Mouse (Mus musculus) cerebellum, adult 11 months (tissue): ENCODE measurements at regions not wholly inside any gene's neighbourhood (a gene's known extent, or its start where the extent isn't known, plus 50 kb on each side); places are given as distances from the start of the nearest gene placed in this dataset.
A peak's percentile ranks its signal among the peaks of the same experiment; 100 is the strongest.

Source experiments
- DNase-seq: peaks from one replicate; pipeline ENCODE4 v3.0.0; 2022

DNA sequence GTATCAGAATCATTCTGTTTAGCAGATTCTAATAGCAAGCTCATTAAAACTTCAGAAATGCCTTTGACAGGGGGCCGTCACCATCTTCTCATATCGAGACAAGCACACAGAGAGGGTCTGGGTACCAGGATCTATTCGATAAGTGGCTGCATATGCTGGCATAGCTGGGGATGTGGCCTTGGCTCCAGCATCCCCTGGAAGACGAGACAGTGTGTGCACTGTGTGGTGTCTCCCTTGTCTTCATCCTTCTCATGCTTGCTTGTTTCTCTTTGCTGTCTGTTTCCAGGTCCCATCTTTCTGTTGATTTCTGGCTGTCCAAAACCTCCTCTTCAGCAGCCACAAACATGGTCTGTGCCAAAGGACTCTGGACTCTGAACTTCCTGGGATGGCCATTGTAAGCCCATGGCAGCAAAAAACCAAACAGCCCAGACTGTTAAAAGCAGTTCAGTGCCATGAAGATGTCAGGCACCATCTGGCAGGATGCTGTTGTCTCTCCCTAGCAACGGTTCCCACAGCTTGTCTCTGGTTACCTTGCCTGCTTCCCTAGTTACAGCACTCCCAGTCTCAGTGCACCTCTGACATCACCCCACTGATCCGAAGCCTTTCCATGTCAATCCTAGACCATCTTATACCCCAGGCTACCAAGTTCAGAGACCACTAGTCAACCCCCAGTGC lies 56.5 kb downstream of the Kctd12 start:
- peak; percentile 26 for DNase-seq

DNA sequence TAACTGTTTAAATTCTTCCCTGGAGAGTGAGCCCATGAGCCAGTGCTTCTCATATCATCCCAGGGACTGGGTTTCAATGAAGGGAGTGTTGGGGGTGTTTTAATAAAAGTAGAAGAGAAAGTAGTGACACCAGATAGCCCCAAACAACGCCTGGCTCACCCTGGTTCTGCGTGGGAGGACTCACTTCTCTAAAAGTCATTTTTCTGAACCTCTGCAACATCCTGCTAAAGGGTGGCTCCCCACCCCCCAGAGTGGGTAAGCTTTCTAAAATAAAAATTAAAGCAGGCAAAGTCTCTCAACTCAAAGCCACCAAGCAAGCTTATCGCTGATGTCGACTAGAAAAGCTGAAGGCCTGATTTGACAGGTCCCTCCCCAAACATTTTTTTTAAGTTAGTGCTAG lies 57.8 kb downstream of the Kctd12 start:
- no peak for DNase-seq

GRCm38 (mm10) chr14:102922496-102922993 lies 59.9 kb downstream of the Kctd12 start:
- DNase-seq = no peak

DNA sequence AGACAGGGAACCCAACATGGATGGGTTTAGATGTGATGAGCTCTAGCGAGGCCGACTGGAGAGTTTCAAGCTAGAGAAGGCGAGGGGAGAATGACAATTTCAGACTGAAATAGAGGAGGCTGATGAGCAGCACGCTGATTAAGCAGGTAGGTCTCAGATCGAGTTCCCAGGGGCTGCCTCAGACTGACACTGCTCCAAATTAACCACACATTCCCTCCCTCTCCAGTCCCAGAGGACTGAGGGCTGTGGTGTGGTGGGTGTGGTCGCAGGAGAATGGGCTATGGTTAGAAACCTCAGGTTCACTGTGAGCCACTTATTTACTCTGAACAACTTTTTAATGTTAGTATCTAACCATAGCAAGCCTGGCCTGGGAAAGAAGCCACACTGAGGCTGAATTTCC lies 62.0 kb downstream of the Kctd12 start:
- no peak for DNase-seq

DNA sequence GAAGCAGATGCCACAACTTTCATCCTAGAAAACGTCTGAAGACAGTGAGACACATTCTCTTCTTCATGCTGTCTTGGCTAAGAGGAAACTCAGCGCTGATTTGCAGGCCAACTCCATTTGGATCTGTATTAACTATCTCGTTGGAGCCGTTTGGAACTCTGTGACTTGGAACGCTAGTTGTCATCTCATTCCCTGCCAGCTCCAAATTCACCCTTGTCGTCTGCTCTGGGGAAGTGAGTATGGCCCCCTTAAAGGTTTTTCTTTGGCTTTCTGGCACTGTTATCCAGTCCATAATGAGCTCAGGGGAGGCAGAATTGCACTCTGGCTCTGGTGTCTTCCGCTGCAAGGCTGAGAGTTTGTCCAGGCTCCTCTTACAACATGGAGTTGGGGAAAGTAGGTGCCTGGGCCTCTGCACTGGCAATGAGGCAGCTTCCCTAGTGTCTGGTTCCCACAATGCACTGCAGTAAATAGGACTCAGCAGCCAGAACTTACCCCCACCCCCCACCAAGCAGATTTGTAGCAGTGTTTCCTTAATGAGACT lies 63.1 kb downstream of the Kctd12 start:
- DNase-seq = no peak

DNA sequence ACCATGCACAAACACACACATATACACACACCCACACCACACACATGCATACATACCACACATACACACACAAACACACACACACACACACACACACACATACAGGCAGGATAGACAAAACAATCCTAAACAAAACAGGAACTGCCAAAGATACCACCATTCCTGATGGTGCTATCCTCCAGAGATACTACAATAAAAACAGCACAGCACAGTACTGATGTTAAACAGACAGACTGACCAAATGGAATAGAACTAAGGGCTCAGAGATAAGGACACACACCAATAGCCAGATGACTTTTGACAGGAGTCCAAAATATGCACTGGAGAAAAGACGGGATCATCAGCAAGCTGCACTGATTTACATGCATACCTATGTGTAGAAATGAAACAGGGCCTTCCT lies 64.5 kb downstream of the Kctd12 start:
- no peak for DNase-seq

- peak; percentile 52 for DNase-seq
Measured at GRCm38 (mm10) chr14:102915918-102916317, 66.5 kb downstream of the Kctd12 start.

DNA sequence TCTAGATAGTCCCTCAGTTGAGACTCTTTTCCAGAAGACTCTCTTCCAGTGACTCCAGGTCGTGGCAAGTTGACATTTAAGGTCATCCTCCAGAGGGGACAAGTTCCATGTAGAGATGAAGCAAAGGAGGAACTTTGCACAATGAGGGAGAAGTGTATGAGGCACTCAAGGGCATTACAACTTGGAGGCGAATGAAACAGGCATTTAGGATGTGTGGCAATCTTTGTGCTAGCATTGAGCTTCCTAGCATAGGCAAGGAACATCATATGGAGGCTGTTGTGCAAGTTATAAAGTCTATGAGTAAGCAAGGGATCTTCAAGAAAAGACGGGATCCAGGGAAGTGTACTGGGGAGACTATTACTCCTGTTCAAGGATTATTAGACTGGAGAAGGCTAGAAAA lies 70.9 kb downstream of the Kctd12 start:
- no peak for DNase-seq

GRCm38 (mm10) chr14:102908990-102909389 lies 73.4 kb downstream of the Kctd12 start:
- no peak for DNase-seq

DNA sequence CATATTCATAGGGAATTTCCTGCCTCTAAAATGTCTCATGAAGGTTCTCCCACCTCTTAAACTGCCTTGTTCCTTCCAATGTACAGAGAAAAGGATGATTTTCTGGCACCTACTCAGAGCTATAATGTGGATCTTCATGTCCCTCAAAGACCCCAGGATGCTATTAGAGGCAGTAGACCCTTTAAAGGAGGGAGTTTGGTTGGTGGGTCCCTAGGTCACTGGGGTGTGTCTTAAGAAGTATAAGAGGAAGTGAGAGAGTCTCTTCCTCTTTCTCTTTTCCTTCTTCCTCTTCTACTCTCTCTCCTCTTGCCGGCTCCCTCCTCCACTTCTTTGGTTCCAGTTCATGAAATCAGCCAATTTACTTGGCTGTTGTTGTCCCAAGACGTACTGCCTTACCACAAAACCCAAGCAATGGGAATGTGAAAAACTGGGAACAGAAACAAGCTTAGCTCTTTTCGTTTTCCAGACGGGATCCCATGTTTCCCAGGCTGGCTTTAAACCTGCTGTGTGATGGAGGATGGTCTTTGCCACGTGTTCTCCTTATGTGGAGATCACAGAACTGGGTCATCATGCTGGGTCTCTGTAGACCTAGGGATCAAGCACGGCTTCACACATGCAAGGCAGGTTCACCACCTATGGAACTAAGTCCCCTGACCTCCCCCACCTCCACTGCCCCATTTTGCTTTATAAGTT lies 74.9 kb downstream of the Kctd12 start:
- DNase-seq = no peak

GRCm38 (mm10) chr14:102906826-102907225 lies 75.6 kb downstream of the Kctd12 start:
- no peak for DNase-seq

GRCm38 (mm10) chr14:102906286-102906685 lies 76.2 kb downstream of the Kctd12 start:
- DNase-seq = no peak

DNA sequence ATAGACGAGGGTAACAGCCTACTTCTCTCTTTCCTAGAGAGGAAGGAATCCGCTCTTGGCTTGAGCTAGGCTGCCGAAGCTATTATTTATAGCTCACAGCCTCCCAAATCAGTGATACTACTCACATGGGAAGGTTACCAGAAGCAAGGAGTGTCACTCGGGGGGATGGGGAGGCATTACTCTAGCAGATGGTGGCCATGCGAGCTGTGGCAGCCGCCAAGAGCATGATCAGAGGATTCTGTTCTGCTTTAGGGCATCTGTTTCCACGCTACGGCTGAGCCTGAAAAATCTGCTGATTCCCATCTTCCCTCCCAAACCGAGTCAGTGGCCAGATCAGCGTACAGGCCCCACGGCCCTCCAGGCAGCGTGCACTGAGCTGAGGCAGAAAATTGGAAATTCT lies 79.5 kb downstream of the Kctd12 start:
- DNase-seq = peak; percentile 84

DNA sequence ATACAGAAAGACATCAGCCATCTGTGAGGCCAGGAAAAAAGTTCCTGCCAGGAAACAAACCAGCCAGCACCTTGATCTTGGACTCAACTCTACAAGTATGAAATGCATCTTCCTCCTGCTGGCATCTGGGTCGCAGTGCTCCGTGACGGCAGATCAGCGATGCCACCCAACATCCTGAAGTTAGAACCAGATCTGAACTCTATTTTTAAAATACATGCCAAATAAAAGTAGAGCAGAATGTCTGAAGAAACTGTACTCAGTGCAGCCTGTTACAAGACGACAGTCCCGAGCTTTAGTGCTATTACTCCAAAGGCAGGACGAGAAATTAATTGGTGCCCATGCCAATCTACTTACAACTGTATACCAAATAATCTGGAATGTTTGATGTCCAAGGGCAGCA lies 80.2 kb downstream of the Kctd12 start:
- no peak for DNase-seq

GRCm38 (mm10) chr14:102898445-102898844 lies 84.0 kb downstream of the Kctd12 start:
- no peak for DNase-seq

DNA sequence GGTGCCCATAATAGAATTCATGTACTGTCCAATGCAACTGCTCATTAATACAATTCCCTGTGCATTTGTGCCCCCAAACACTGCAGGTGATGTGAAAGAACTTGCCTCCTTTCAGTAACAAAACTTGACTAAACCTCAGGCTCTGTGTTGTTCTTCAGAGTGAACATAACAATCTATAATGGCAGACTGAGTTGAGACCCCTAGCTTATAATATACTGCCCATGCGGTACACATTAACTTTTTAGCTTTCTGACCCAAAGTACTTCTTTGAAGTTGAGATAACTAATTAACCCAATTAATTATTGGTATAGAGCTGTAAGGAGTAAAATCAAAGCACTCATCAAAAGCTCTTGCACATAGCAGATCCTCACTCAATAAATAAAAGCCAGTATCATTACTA lies 85.4 kb downstream of the Kctd12 start:
- DNase-seq = no peak

- DNase-seq = no peak
Measured at GRCm38 (mm10) chr14:102896527-102896926, 85.9 kb downstream of the Kctd12 start.

DNA sequence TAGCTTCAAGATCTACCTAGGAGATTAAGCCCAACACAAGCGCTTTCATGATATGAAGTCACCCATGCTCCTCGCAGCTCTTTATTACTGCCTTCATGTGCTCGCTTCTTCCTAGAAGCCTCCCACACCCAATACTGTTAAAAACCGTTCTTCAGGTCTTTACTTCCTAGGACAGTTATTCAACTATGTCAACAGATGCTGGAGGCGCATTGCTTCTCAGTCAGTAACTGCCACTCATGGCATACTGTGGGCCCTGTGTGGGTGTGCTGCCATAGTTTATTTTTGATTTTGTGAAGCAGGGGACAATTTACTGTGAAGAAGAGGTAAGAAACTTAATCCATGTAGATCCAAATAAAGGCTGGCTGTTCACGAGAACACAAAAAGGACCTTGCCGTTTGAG lies 89.2 kb downstream of the Kctd12 start:
- DNase-seq = no peak

DNA sequence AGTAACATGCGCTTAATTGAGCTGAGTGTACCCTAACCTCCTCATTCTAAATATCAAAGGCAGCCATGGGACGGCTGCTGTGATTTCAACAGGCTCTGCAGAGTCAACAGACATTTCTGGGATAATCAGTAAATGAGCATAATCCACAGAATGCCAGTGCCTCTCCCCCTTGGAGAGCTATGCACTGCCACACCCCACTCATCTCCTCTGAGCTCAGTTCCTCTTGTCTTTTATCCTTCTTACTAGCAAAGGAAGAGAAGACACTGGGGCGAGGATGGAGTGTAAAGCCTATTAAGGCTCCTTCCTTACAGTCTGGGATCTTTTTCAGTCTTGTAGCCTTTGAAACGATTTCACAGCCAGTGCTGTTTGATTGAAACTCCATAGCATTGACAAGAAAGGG lies 90.9 kb downstream of the Kctd12 start:
- DNase-seq = no peak

DNA sequence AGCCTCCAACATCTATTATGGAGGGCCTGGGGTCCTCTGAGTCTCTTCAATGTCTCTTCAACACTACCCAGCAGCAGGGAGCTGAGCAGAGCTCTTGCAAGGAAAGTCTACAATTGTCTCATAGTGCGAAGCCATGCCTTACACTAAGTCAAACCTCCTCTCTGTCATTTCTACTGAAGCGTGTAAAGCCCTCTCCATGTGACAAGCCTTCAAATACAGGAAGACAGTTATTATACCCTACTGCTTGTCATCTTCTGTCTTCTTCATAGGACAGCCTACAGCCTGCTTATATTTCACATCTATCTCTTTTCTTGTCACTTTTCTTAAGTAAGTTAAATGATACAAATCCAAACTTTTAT lies 97.2 kb downstream of the Kctd12 start:
- no peak for DNase-seq

- no peak for DNase-seq
Measured at GRCm38 (mm10) chr14:102884539-102885239, 97.7 kb downstream of the Kctd12 start.

DNA sequence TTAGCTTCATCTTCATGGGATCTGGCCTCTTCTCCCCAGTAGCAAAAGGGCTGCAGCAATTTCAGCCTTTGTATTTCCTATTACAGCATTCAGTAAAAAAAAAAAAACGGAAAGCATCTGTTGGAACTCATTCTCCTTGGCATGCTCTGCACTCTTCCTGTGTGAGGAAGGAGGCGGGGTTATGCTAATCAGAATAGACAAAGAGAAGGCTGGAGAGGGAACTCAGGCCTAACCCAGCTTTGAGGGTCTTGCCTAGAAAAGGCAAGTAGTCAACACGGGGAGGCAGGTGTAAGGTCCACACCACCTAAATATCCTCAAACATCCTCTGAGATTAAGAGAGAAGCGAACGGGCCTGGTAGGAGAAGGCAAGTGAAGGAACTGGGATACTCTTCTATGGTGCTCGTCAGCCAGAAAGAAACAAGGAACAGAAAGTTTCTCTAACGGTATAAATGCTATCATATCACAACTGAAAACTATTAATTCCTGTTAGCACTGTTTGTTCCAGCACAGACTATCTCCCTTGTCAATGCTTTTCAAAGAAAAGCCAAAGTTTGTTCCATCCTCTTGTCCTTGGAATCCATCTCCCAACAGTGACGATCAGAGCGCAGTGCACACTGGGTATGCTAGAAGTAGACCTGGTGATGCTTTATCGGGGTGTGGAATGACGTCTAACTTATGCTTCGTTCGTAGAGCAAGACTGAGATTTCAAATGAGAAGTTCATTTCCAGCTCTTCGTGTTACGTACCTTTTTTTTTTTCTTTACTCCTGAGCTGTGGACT lies 98.9 kb downstream of the Kctd12 start:
- DNase-seq = no peak

DNA sequence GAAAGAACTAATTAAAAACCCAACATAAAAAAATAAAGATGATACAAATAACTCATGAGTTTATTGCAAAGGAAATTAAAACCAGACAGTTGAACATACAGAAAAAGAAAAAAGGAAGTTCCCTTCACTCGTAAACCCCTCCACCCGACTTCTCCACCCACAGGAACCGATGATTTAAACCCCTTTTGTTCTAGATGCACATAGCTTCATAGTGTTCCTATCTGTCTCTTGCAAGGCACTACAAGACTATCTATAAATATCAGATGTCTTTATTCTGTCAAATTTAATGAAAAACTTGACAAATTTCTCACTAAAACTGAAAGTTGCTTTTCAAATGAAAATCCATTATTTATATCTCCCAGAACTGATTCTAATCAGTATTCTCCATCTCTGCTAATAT lies 100.2 kb downstream of the Kctd12 start:
- no peak for DNase-seq
